Mouse (Mus musculus) cortical plate, adult 2 months (tissue): ENCODE data around the gene Lman2. TPM values are rescaled to one million over a fixed set of nuclear protein-coding genes. Genes with fewer than 3 reads are reported as not detected.
A peak's percentile ranks its signal among the peaks of the same experiment; 100 is the strongest.

Experiments
- H3K27ac ChIP-seq: fragments of 200-500 bp; 2 replicates; pipeline ENCODE4 v1.5.1; 2012; ENCODE audit warnings: low read length, control low read depth, inconsistent platforms; ENCODE audit not compliant: insufficient read depth
- H3K4me1 ChIP-seq: fragments of 200-500 bp; 2 replicates; pipeline ENCODE4 v1.6.1; 2011; ENCODE audit warnings: low read length; ENCODE audit not compliant: control insufficient read depth, insufficient read depth
- H3K4me3 ChIP-seq: fragments of 200-500 bp; 2 replicates; pipeline ENCODE4 v1.5.1; 2011; ENCODE audit warnings: mild to moderate bottlenecking, low read length, control low read depth; ENCODE audit not compliant: insufficient read depth
- CTCF ChIP-seq: fragments of 200-500 bp; IDR thresholded peaks from 2 replicates; pipeline ENCODE4 v1.5.1; 2011; ENCODE audit warnings: mild to moderate bottlenecking, control low read depth, low read length; ENCODE audit not compliant: insufficient read depth; ENCODE audit errors: extremely low read depth
- POLR2A ChIP-seq: fragments of 200-500 bp; IDR thresholded peaks from 2 replicates; pipeline ENCODE4 v1.6.1; 2011; ENCODE audit warnings: mild to moderate bottlenecking, low read length, control low read depth; ENCODE audit not compliant: insufficient read depth; ENCODE audit errors: extremely low read depth
- polyA plus RNA-seq: library from polyadenylated mRNA; depleted of rRNA; stranded (reverse); fragments of >200 nt; gene quantifications from 2 replicates; pipeline ENCODE4 v1.2.3, GENCODE M21; 2012

Gene Lman2
- polyA plus RNA-seq, 1 experiment = 57.0 TPM

DNA sequence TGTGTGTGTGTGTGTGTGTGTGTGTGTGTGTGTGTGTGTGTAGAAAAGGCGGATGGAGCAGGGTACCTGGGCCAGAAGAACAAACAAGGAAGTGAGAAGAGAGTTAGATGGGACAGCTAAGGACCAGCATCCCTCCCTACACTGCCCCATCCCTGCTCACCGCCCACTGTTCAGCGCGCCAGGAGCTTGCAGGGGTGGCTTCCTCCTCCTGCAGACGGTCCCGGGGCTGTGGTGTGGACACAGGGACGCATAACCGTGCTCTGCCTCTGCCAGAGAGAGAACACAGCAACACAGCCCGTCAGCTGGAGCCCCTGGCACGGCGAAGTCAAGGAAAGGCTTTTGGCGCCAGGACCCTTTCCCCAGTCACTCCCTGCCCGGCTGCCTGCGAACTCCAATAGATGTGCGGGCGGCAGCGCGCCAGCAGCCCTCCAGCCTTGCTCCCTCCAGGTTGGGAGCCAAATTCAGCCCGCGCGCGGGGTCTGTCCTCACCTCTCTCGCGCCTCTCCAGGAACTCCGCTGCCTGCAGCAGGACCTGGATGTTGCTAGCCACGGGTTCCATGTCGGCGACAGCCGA, 33.4 kb downstream of the Lman2 start:
- TF ChIP-seq POLR2A (no peak), CTCF (no peak)
- Histone ChIP-seq H3K27ac (no peak overlapping the region), H3K4me1 (peaks cover 2% of the 10 kb centered on the region), H3K4me3 (peak overlapping the region; percentile 34)

DNA sequence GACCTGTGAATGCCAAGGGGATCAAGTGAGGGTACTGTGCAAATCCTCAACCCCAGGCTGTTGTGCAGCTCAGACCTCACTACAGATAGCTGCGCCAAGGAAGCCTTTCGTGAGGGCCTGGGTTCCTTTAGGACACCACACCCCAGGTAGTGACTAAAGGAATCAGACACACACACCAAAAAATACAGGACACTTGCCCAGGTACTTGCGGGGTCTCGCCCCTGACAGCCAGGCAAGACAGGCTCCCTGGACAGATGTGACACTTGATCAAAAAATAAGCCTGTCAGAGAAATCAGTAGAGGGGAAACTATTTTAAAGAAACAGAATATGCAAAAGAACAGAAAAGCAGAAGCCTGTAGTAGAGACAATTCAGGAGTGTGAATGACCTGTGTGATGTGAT, 33.9 kb downstream of the Lman2 start:
- Histone ChIP-seq H3K4me3 (no peak overlapping the region), H3K4me1 (peaks cover 2% of the 10 kb centered on the region), H3K27ac (no peak overlapping the region)
- TF ChIP-seq POLR2A (no peak), CTCF (no peak)

DNA sequence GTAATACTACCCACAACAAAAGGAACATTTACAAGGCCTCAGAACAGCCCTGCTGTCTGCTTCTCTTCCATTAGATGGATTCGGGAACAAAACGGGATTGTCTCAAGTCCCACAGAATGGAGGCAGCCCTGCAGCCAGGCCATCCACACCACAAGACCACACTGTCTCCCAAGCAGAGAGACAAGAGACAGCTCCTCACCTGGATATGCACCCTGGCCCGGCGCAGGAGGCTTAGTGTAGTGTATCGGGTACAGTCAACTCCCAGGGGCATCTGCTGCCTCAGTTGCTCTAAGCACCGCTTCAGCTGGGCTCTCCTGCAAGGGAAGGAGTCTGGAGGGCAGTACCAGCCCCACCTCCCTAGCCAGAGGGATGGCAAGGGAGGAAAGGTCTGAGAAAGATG, 34.4 kb downstream of the Lman2 start:
- Histone ChIP-seq H3K27ac (no peak overlapping the region), H3K4me1 (peaks cover 4% of the 10 kb centered on the region), H3K4me3 (no peak overlapping the region)
- TF ChIP-seq POLR2A (no peak), CTCF (no peak)

DNA sequence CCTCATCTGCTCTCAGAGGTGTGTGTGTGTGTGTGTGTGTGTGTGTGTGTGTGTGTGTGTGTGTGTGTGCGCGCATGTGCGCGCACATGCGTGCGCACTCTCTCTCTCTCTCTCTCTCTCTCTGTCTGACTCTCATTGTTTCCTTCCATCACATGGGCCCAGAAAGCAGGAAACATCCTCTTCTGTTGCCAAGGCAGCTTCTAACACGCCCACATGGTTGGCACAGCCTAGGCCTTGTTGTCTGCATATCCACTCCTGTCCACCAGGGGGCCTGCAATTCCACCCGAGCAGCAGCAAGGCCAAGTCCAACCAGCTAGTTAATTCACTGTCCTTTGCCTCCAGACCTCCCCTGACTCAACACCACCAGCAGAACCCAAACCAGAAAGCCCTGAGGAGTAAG, 35.0 kb downstream of the Lman2 start:
- TF ChIP-seq CTCF (peak; percentile 86), POLR2A (no peak)
- H3K27ac ChIP-seq = no peak overlapping the region
- H3K4me1 ChIP-seq = peaks cover 6% of the 10 kb centered on the region
- H3K4me3 ChIP-seq = no peak overlapping the region

DNA sequence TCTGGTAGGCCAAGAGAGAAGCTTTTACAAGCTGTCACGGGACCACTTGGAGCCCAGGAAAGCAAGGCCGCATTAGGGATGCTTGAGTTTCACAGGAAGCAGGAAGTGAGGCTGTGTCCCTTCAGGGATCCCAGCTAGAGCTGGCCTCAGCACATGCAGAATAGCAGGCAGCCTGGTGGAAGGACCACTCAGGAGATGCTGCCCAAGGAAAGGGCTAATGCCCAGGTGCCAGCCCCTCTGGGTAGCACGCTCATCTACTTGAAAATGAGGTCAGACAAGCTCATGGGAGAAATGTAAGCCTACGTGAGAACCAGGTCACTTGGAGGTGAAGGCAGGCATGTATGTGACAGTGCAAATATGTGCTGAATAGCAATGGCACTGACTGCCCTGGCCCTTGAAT, 35.4 kb downstream of the Lman2 start:
- H3K27ac ChIP-seq = no peak overlapping the region
- no peak for TF ChIP-seq POLR2A
- TF ChIP-seq CTCF = no peak
- peaks cover 6% of the 10 kb centered on the region for H3K4me1 ChIP-seq
- no peak overlapping the region for H3K4me3 ChIP-seq

DNA sequence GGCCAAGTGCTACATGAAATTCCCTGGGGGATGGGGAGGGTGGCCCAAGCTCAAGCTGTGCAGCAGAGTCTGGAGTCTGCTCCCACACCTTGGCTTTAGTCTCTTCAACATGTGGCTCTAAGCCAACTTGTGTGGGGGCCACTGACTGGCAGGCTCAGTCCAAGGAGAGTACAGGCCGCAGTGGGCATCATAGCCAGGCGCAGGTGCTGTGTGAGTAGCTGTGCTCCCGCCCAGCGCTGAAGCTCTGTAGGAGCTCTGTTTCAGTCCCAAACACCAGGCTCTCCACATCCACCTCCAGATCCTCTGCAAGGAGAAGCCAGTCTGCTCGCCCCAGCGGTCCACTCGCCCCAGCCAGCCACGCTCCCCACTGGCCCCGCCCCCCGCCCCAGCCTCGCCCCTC, 37.0 kb downstream of the Lman2 start:
- H3K4me3 ChIP-seq = no peak overlapping the region
- peaks cover 9% of the 10 kb centered on the region for H3K4me1 ChIP-seq
- no peak for TF ChIP-seq CTCF
- no peak for TF ChIP-seq POLR2A
- H3K27ac ChIP-seq = no peak overlapping the region

DNA sequence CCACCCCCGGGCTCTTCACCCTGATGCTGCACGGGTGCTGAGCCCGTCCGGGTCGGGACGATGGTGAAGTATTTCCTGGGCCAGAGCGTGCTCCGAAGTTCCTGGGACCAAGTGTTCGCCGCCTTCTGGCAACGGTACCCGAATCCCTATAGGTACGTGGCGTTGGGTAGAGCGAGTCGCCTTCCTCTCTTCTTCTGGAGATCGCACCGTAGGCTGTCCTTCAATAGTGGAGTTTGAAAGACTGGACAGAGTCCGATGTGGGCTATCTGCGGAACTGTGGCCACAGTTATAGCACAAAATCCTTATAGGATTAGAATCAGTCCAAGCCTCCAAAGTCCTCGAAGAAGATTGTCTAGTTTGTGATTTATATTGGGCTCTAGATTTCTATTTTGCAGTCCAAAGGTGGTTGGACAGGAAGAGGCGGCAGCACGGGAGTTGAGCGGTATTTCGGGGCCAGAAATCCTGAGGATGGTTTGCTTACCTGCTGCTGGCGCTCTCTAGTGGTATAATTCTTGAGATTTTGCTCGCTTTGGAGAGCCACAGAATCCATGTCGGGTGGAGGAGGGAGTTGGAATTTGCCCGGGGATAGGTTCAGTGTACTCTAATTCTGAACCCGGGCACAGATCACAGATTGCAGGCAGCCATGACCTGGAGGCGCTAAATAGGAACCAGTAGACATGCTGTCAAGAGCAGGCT, 40.3 kb downstream of the Lman2 start:
- H3K4me3 ChIP-seq = peak overlapping the region; percentile 95
- peaks cover 8% of the 10 kb centered on the region for H3K4me1 ChIP-seq
- peak; percentile 33; the same call in 1 of the 2 replicates for TF ChIP-seq CTCF
- no peak for TF ChIP-seq POLR2A
- H3K27ac ChIP-seq = no peak overlapping the region

DNA sequence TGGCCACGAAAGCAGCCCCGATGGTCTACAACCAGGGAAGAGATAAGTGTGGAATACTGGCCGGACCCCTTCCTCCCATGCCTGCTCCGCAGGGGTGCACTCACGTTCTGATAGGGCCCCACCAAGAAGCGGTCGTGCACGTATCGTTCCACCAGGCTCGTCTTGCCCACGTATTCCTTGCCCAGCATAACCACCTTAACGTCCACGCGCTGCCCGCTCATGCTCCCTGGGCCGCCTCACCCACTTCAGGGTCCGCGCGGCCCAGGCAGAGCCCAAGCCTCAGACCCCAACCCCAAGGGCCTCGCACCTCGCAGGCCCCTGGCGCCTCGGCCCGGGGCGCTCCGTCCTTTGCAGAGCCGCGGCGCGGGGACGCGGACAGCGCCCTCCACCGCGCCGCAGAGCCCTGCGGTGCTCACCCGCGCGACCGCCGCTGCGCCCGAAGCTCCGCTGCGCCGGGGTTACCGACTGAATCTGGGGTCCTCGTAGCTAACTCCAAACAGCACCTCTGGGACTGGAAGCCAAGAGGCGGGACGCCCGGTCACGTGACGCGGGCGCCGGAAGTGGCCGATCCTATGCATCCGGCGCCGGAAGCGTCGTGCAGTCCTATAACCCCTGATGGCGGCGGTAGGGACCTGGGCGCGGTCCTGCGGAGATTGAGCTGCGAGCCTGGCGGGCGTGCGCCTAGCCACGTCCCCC, 41.0 kb downstream of the Lman2 start, which contains the start of gene Rab24:
Gene Rab24 (minus strand): TSS at position 513 of the 696 bp plus-strand sequence.
- TF ChIP-seq POLR2A (peak; percentile 61), CTCF (no peak)
- Histone ChIP-seq H3K4me3 (peak within 1 kb of the TSS; percentile 95), H3K4me1 (peaks cover 7% of the 10 kb centered on the region; the same call in 1 of the 2 replicates), H3K27ac (peak within 1 kb of the TSS; percentile 63)

DNA sequence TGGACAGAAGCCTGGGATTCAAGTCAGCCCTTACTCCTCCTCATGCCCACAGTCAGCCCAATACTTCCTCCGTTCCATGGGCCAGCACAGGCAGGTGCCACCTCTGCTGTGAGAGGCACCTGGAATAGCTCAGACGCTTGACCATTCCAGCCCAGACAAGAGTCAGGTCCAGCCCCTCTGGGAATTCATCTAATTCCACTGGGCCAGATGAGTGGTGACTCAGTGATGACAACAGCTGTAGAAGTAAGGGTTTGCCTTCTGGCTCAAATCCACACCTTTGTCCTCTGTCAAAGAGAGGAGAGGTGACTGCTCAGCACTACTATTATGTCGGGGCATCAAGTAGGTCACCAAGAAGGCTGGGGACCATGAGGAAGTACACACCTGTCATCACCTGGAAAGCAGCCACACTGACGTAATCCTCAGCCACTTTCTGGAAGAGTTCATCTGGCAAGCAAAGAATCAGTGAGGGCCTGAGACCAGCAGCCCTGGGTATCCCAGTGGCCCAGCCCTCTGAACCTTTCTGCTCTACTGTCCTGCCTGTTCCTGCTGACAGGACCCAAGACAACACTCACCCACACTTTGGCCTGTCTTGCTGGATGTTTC, 42.6 kb downstream of the Lman2 start, which contains the start of gene Prelid1:
Gene Prelid1 (plus strand): TSS at position 570 of the 603 bp plus-strand sequence.
- H3K4me1 ChIP-seq = peaks cover 7% of the 10 kb centered on the region; the same call in 1 of the 2 replicates
- TF ChIP-seq POLR2A (no peak; the same call in 1 of the 2 replicates), CTCF (no peak)
- H3K27ac ChIP-seq = peak within 1 kb of the TSS; percentile 63; the same call in 1 of the 2 replicates
- H3K4me3 ChIP-seq = peak within 1 kb of the TSS; percentile 95
